Mouse (Mus musculus): ENCODE results near the gene Car4. TPM values are rescaled to one million over a fixed set of nuclear protein-coding genes. Genes with fewer than 3 reads are reported as not detected.

The Car4 gene
- polyA plus RNA-seq, 1 experiment: not detected

- TF ChIP-seq MAX (IDR thresholded peaks at IDR 0.05): no peak
- no peak for TF ChIP-seq USF1 (IDR thresholded peaks at IDR 0.05; ENCODE audit: low read depth)
- no peak for TF ChIP-seq MYOG (IDR thresholded peaks at IDR 0.05; ENCODE audit: control insufficient read depth, extremely low read depth, insufficient read length)
- TF ChIP-seq MYOD1 (IDR thresholded peaks at IDR 0.05; ENCODE audit: control insufficient read depth, insufficient read length, low read depth): no peak
- no peak for TF ChIP-seq CTCF (IDR thresholded peaks at IDR 0.05; ENCODE audit: control insufficient read depth, insufficient read depth, insufficient read length)
- TF ChIP-seq FOSL1 (IDR thresholded peaks at IDR 0.05; ENCODE audit: insufficient read depth, low read length, poor library complexity, severe bottlenecking): no peak
- TF ChIP-seq CEBPB (IDR thresholded peaks at IDR 0.05; ENCODE audit: low read depth): no peak
- Histone ChIP-seq H3K79me3 (ENCODE audit: low read depth) (peaks cover 12% of the 10 kb centered on the region), H3K36me3 (ENCODE audit: control insufficient read depth, insufficient read depth) (peaks cover 15% of the 10 kb centered on the region), H3ac (ENCODE audit: control insufficient read depth, insufficient read length, low read depth) (no peak overlapping the region), H3K4me3 (ENCODE audit: insufficient read depth, poor library complexity, severe bottlenecking) (peak overlapping the region; percentile 77), H3K27me3 (ENCODE audit: control insufficient read depth, insufficient read depth, insufficient read length) (peaks cover 1% of the 10 kb centered on the region), H3K79me2 (ENCODE audit: control insufficient read depth, insufficient read depth) (peaks cover 23% of the 10 kb centered on the region)
Measured at GRCm38 (mm10) chr11:84916703-84917300, 40.8 kb upstream of the Car4 start.

DNA sequence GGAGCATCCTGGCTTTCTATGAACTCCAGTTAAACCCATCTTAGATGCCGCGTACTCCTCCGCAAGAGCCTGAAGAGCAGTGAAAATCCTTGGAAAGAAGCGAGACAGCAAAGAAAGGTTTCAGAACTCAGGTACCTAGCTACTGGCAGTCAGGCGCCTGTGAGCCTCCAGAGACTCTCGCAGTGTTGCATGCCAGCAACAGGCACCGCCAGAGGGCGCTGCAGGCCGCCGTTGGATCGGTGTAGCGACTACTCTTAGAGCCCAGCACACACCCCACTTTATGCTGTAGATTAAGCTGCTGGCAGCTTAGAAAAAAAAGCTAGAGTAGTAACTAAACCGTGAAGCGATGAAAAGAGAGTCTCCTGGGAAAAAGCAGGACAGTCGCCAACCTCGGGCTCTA is 39.2 kb upstream of the Car4 start:
- H3K79me2 ChIP-seq (ENCODE audit: control insufficient read depth, insufficient read depth): peaks cover 23% of the 10 kb centered on the region
- peak; percentile 93 for TF ChIP-seq CTCF (IDR thresholded peaks at IDR 0.05; ENCODE audit: control insufficient read depth, insufficient read depth, insufficient read length)
- TF ChIP-seq MAX (IDR thresholded peaks at IDR 0.05): no peak
- no peak for TF ChIP-seq USF1 (IDR thresholded peaks at IDR 0.05; ENCODE audit: low read depth)
- TF ChIP-seq CEBPB (IDR thresholded peaks at IDR 0.05; ENCODE audit: low read depth): no peak
- no peak for TF ChIP-seq MYOD1 (IDR thresholded peaks at IDR 0.05; ENCODE audit: control insufficient read depth, insufficient read length, low read depth)
- H3ac ChIP-seq (ENCODE audit: control insufficient read depth, insufficient read length, low read depth): no peak overlapping the region
- no peak overlapping the region for H3K4me3 ChIP-seq (ENCODE audit: insufficient read depth, poor library complexity, severe bottlenecking)
- H3K27me3 ChIP-seq (ENCODE audit: control insufficient read depth, insufficient read depth, insufficient read length): peaks cover 15% of the 10 kb centered on the region
- peaks cover 1% of the 10 kb centered on the region for H3K36me3 ChIP-seq (ENCODE audit: control insufficient read depth, insufficient read depth)
- peaks cover 12% of the 10 kb centered on the region for H3K79me3 ChIP-seq (ENCODE audit: low read depth)

DNA sequence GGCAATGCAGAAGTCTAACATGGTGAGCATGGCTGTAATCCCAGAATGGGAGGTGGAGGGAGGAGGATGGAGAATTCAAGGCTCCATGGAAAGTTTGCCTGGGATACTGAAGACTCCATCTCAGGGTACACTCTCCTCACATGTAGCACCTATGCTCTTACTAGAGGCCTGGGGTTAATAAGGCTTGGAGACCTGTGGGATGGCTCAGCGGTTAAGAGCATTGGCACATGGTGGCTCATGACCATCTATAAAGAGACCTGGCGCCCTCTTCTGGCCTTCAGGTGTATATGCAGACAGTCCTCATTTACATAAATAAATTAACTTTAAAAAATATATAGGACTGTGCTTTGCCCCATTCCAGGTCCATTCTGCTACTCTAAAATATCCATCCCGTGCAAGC is 38.3 kb upstream of the Car4 start:
- H3K79me2 ChIP-seq (ENCODE audit: control insufficient read depth, insufficient read depth): peaks cover 20% of the 10 kb centered on the region
- peaks cover 21% of the 10 kb centered on the region for H3K27me3 ChIP-seq (ENCODE audit: control insufficient read depth, insufficient read depth, insufficient read length)
- no peaks in the 10 kb centered on the region for H3K36me3 ChIP-seq (ENCODE audit: control insufficient read depth, insufficient read depth)
- no peak overlapping the region for H3ac ChIP-seq (ENCODE audit: control insufficient read depth, insufficient read length, low read depth)
- H3K4me3 ChIP-seq (ENCODE audit: insufficient read depth, poor library complexity, severe bottlenecking): no peak overlapping the region
- H3K79me3 ChIP-seq (ENCODE audit: low read depth): peaks cover 12% of the 10 kb centered on the region
- TF ChIP-seq CEBPB (IDR thresholded peaks at IDR 0.05; ENCODE audit: low read depth): no peak
- no peak for TF ChIP-seq MYOG (IDR thresholded peaks at IDR 0.05; ENCODE audit: control insufficient read depth, extremely low read depth, insufficient read length)
- TF ChIP-seq FOSL1 (IDR thresholded peaks at IDR 0.05; ENCODE audit: insufficient read depth, low read length, poor library complexity, severe bottlenecking): no peak
- no peak for TF ChIP-seq CTCF (IDR thresholded peaks at IDR 0.05; ENCODE audit: control insufficient read depth, insufficient read depth, insufficient read length)
- no peak for TF ChIP-seq USF1 (IDR thresholded peaks at IDR 0.05; ENCODE audit: low read depth)
- no peak for TF ChIP-seq MYOD1 (IDR thresholded peaks at IDR 0.05; ENCODE audit: control insufficient read depth, insufficient read length, low read depth)
- no peak for TF ChIP-seq MAX (IDR thresholded peaks at IDR 0.05)

GRCm38 (mm10) chr11:84919951-84920350 is 37.6 kb upstream of the Car4 start:
- TF ChIP-seq MYOG (IDR thresholded peaks at IDR 0.05; ENCODE audit: control insufficient read depth, extremely low read depth, insufficient read length) (no peak), CTCF (IDR thresholded peaks at IDR 0.05; ENCODE audit: control insufficient read depth, insufficient read depth, insufficient read length) (no peak), MAX (IDR thresholded peaks at IDR 0.05) (no peak), USF1 (IDR thresholded peaks at IDR 0.05; ENCODE audit: low read depth) (no peak), FOSL1 (IDR thresholded peaks at IDR 0.05; ENCODE audit: insufficient read depth, low read length, poor library complexity, severe bottlenecking) (no peak)
- Histone ChIP-seq H3K79me3 (ENCODE audit: low read depth) (peaks cover 9% of the 10 kb centered on the region), H3K27me3 (ENCODE audit: control insufficient read depth, insufficient read depth, insufficient read length) (peaks cover 28% of the 10 kb centered on the region), H3K79me2 (ENCODE audit: control insufficient read depth, insufficient read depth) (peaks cover 13% of the 10 kb centered on the region), H3K36me3 (ENCODE audit: control insufficient read depth, insufficient read depth) (no peaks in the 10 kb centered on the region), H3K4me3 (ENCODE audit: insufficient read depth, poor library complexity, severe bottlenecking) (no peak overlapping the region), H3ac (ENCODE audit: control insufficient read depth, insufficient read length, low read depth) (no peak overlapping the region)

DNA sequence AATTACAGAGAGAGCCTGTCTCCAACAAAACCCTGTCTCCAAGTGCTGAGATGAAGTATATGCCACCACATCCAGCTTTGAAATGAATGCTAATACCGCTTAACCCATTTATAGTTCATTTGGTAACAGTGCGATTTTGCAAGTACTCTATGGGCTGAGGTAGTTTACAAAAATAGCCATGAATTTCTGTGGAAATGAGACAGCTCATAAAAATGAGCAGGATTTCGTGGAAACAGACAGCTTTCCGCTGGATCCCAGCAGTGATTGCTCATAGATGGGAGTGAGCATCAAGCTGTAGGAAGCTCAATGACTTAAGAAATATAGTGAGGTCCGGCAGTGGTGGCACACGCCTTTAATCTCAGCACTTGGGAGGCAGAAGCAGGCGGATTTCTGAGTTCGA is 36.6 kb upstream of the Car4 start:
- H3K79me2 ChIP-seq (ENCODE audit: control insufficient read depth, insufficient read depth): peaks cover 3% of the 10 kb centered on the region
- H3K79me3 ChIP-seq (ENCODE audit: low read depth): no peaks in the 10 kb centered on the region
- no peaks in the 10 kb centered on the region for H3K36me3 ChIP-seq (ENCODE audit: control insufficient read depth, insufficient read depth)
- no peak for TF ChIP-seq MYOD1 (IDR thresholded peaks at IDR 0.05; ENCODE audit: control insufficient read depth, insufficient read length, low read depth)
- no peak for TF ChIP-seq USF1 (IDR thresholded peaks at IDR 0.05; ENCODE audit: low read depth)
- no peak for TF ChIP-seq FOSL1 (IDR thresholded peaks at IDR 0.05; ENCODE audit: insufficient read depth, low read length, poor library complexity, severe bottlenecking)
- no peak for TF ChIP-seq CEBPB (IDR thresholded peaks at IDR 0.05; ENCODE audit: low read depth)
- no peak for TF ChIP-seq MYOG (IDR thresholded peaks at IDR 0.05; ENCODE audit: control insufficient read depth, extremely low read depth, insufficient read length)
- TF ChIP-seq MAX (IDR thresholded peaks at IDR 0.05): no peak
- no peak for TF ChIP-seq CTCF (IDR thresholded peaks at IDR 0.05; ENCODE audit: control insufficient read depth, insufficient read depth, insufficient read length)
- H3ac ChIP-seq (ENCODE audit: control insufficient read depth, insufficient read length, low read depth): no peak overlapping the region
- peaks cover 28% of the 10 kb centered on the region for H3K27me3 ChIP-seq (ENCODE audit: control insufficient read depth, insufficient read depth, insufficient read length)
- no peak overlapping the region for H3K4me3 ChIP-seq (ENCODE audit: insufficient read depth, poor library complexity, severe bottlenecking)

DNA sequence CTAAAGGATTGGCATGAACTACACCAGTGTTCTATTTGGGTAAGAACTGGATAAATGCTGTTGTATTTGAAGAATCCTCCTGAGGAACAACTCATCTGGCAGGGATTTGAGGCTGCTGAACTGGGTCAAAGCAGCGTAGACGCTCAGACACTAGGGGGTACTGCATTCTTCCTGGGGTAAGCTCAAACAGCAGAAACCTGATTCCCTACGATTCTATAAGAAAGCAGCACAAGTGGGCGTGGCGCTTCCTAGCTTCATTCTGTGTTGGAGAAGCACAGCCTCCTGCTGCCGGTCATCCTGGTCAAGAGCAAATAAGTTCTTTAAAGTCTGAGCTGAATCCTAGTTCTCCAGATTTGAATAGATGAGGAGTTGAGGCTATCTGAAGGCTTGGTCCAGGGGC is 25.3 kb upstream of the Car4 start:
- H3K4me3 ChIP-seq (ENCODE audit: insufficient read depth, poor library complexity, severe bottlenecking): no peak overlapping the region
- peaks cover 17% of the 10 kb centered on the region for H3K27me3 ChIP-seq (ENCODE audit: control insufficient read depth, insufficient read depth, insufficient read length)
- no peaks in the 10 kb centered on the region for H3K79me3 ChIP-seq (ENCODE audit: low read depth)
- H3K79me2 ChIP-seq (ENCODE audit: control insufficient read depth, insufficient read depth): no peaks in the 10 kb centered on the region
- TF ChIP-seq MYOG (IDR thresholded peaks at IDR 0.05; ENCODE audit: control insufficient read depth, extremely low read depth, insufficient read length): no peak
- no peak for TF ChIP-seq MYOD1 (IDR thresholded peaks at IDR 0.05; ENCODE audit: control insufficient read depth, insufficient read length, low read depth)
- no peak for TF ChIP-seq CEBPB (IDR thresholded peaks at IDR 0.05; ENCODE audit: low read depth)
- H3K36me3 ChIP-seq (ENCODE audit: control insufficient read depth, insufficient read depth): no peaks in the 10 kb centered on the region
- H3ac ChIP-seq (ENCODE audit: control insufficient read depth, insufficient read length, low read depth): no peak overlapping the region
